Mouse (Mus musculus): ENCODE measurements around the gene Igsf3. TPM values are rescaled to one million over a fixed set of nuclear protein-coding genes. Genes with fewer than 3 reads are reported as not detected.

The Igsf3 gene
- polyA plus RNA-seq, 1 experiment: 2.6 TPM

GRCm38 (mm10) chr3:101502086-101502760 lies 125.3 kb downstream of the Igsf3 start:
- Histone ChIP-seq H3K4me3 (ENCODE audit: insufficient read depth, low read depth, low read length) (peak overlapping the region; percentile 13; the same call in 1 of the 2 replicates), H3K27ac (ENCODE audit: insufficient read depth, low read depth, low read length) (peak overlapping the region; percentile 99), H3K36me3 (ENCODE audit: control insufficient read depth, insufficient read depth, low read length) (no peaks in the 10 kb centered on the region), H3K4me1 (ENCODE audit: control insufficient read depth, insufficient read depth, low read length) (peaks cover 40% of the 10 kb centered on the region), H3K27me3 (replicated peaks; ENCODE audit: control insufficient read depth, insufficient read depth, low read length) (no peaks in the 10 kb centered on the region)
- peak; percentile 93 for DNase-seq
- TF ChIP-seq CTCF (conservative IDR thresholded peaks at IDR 0.05; ENCODE audit: insufficient read depth, insufficient read length, low read depth, low read length) (no peak), POLR2A (IDR thresholded peaks at IDR 0.05; ENCODE audit: low read depth, low read length) (peak; percentile 17)
- WGBS: 38% methylated on average over 14 of the region's 14 CpGs

- WGBS: 24% methylated on average over 5 of the region's 5 CpGs
- Histone ChIP-seq H3K4me1 (ENCODE audit: control insufficient read depth, insufficient read depth, low read length) (peaks cover 45% of the 10 kb centered on the region), H3K4me3 (ENCODE audit: insufficient read depth, low read depth, low read length) (no peak overlapping the region), H3K27ac (ENCODE audit: insufficient read depth, low read depth, low read length) (peak overlapping the region; percentile 94), H3K36me3 (ENCODE audit: control insufficient read depth, insufficient read depth, low read length) (no peaks in the 10 kb centered on the region), H3K27me3 (replicated peaks; ENCODE audit: control insufficient read depth, insufficient read depth, low read length) (no peaks in the 10 kb centered on the region)
- TF ChIP-seq POLR2A (IDR thresholded peaks at IDR 0.05; ENCODE audit: low read depth, low read length): no peak
- peak; percentile 95 for TF ChIP-seq CTCF (conservative IDR thresholded peaks at IDR 0.05; ENCODE audit: insufficient read depth, insufficient read length, low read depth, low read length)
- DNase-seq: peak; percentile 95
Observed at GRCm38 (mm10) chr3:101506179-101506578, 129.3 kb downstream of the Igsf3 start.

- H3K27ac ChIP-seq (ENCODE audit: insufficient read depth, low read depth, low read length): peak overlapping the region; percentile 98
- peak; percentile 91 for DNase-seq
- 18% methylated on average over 14 of the region's 14 CpGs for WGBS
Observed at GRCm38 (mm10) chr3:101506970-101507702, 130.3 kb downstream of the Igsf3 start.

GRCm38 (mm10) chr3:101507766-101508165 lies 130.9 kb downstream of the Igsf3 start:
- no peaks in the 10 kb centered on the region for H3K36me3 ChIP-seq (ENCODE audit: control insufficient read depth, insufficient read depth, low read length)
- H3K27me3 ChIP-seq (replicated peaks; ENCODE audit: control insufficient read depth, insufficient read depth, low read length): no peaks in the 10 kb centered on the region
- no peak overlapping the region for H3K4me3 ChIP-seq (ENCODE audit: insufficient read depth, low read depth, low read length)
- WGBS: 38% methylated on average over 3 of the region's 3 CpGs
- peak overlapping the region; percentile 98 for H3K27ac ChIP-seq (ENCODE audit: insufficient read depth, low read depth, low read length)
- peaks cover 42% of the 10 kb centered on the region for H3K4me1 ChIP-seq (ENCODE audit: control insufficient read depth, insufficient read depth, low read length)
- TF ChIP-seq POLR2A (IDR thresholded peaks at IDR 0.05; ENCODE audit: low read depth, low read length) (no peak), CTCF (conservative IDR thresholded peaks at IDR 0.05; ENCODE audit: insufficient read depth, insufficient read length, low read depth, low read length) (no peak)
- peak; percentile 90 for DNase-seq

More at GRCm38 (mm10) chr3:101506970-101507702, 130.3 kb downstream of the Igsf3 start:
- no peak for TF ChIP-seq CTCF (conservative IDR thresholded peaks at IDR 0.05; ENCODE audit: insufficient read depth, insufficient read length, low read depth, low read length)
- TF ChIP-seq POLR2A (IDR thresholded peaks at IDR 0.05; ENCODE audit: low read depth, low read length): no peak
- Histone ChIP-seq H3K27me3 (replicated peaks; ENCODE audit: control insufficient read depth, insufficient read depth, low read length) (no peaks in the 10 kb centered on the region), H3K4me1 (ENCODE audit: control insufficient read depth, insufficient read depth, low read length) (peaks cover 42% of the 10 kb centered on the region), H3K4me3 (ENCODE audit: insufficient read depth, low read depth, low read length) (no peak overlapping the region), H3K36me3 (ENCODE audit: control insufficient read depth, insufficient read depth, low read length) (no peaks in the 10 kb centered on the region)

GRCm38 (mm10) chr3:101509707-101510544 lies 133.0 kb downstream of the Igsf3 start:
- TF ChIP-seq POLR2A (IDR thresholded peaks at IDR 0.05; ENCODE audit: low read depth, low read length): no peak
- no peak for TF ChIP-seq CTCF (conservative IDR thresholded peaks at IDR 0.05; ENCODE audit: insufficient read depth, insufficient read length, low read depth, low read length)
- peak; percentile 64 for DNase-seq
- Histone ChIP-seq H3K36me3 (ENCODE audit: control insufficient read depth, insufficient read depth, low read length) (no peaks in the 10 kb centered on the region), H3K27me3 (replicated peaks; ENCODE audit: control insufficient read depth, insufficient read depth, low read length) (no peaks in the 10 kb centered on the region), H3K4me1 (ENCODE audit: control insufficient read depth, insufficient read depth, low read length) (peaks cover 49% of the 10 kb centered on the region), H3K27ac (ENCODE audit: insufficient read depth, low read depth, low read length) (peak overlapping the region; percentile 67), H3K4me3 (ENCODE audit: insufficient read depth, low read depth, low read length) (no peak overlapping the region)
- 56% methylated on average over 10 of the region's 10 CpGs for WGBS

GRCm38 (mm10) chr3:101510632-101511031 lies 133.7 kb downstream of the Igsf3 start:
- Histone ChIP-seq H3K4me1 (ENCODE audit: control insufficient read depth, insufficient read depth, low read length) (peaks cover 56% of the 10 kb centered on the region), H3K27me3 (replicated peaks; ENCODE audit: control insufficient read depth, insufficient read depth, low read length) (no peaks in the 10 kb centered on the region), H3K27ac (ENCODE audit: insufficient read depth, low read depth, low read length) (peak overlapping the region; percentile 63), H3K36me3 (ENCODE audit: control insufficient read depth, insufficient read depth, low read length) (no peaks in the 10 kb centered on the region), H3K4me3 (ENCODE audit: insufficient read depth, low read depth, low read length) (no peak overlapping the region)
- no peak for TF ChIP-seq CTCF (conservative IDR thresholded peaks at IDR 0.05; ENCODE audit: insufficient read depth, insufficient read length, low read depth, low read length)
- TF ChIP-seq POLR2A (IDR thresholded peaks at IDR 0.05; ENCODE audit: low read depth, low read length): no peak
- WGBS: 81% methylated on average over 5 of the region's 5 CpGs
- no peak for DNase-seq

Other genes with a start within 250 kb of the Igsf3 start
- 0.57 and 3.8 TPM in 2 replicates for gene Cd2, start 89.1 kb upstream of the Igsf3 start, polyA plus RNA-seq (2012; rRNA removed)
- gene Atp1a1, start 227.6 kb downstream of the Igsf3 start, polyA plus RNA-seq (2012; rRNA removed): 2,267 and 2,428 TPM in 2 replicates